Mouse (Mus musculus): ENCODE data around the gene 9930021J03Rik. TPM values are rescaled to one million over a fixed set of nuclear protein-coding genes. Genes with fewer than 3 reads are reported as not detected.

9930021J03Rik gene
- polyA plus RNA-seq, 1 experiment: 7.4 TPM

- peak; percentile 51 for DNase-seq
- H3K27ac ChIP-seq (ENCODE audit: insufficient read depth, low read depth, low read length): no peak overlapping the region
- 25% methylated on average over 8 of the region's 8 CpGs for WGBS
- H3K27me3 ChIP-seq (replicated peaks; ENCODE audit: control insufficient read depth, insufficient read depth, low read length): no peaks in the 10 kb centered on the region
- TF ChIP-seq POLR2A (IDR thresholded peaks at IDR 0.05; ENCODE audit: low read depth, low read length) (no peak), CTCF (conservative IDR thresholded peaks at IDR 0.05; ENCODE audit: insufficient read depth, insufficient read length, low read depth, low read length) (no peak)
- no peaks in the 10 kb centered on the region for H3K36me3 ChIP-seq (ENCODE audit: control insufficient read depth, insufficient read depth, low read length)
- H3K4me3 ChIP-seq (ENCODE audit: insufficient read depth, low read depth, low read length): no peak overlapping the region
- peaks cover 4% of the 10 kb centered on the region; the same call in 1 of the 2 replicates for H3K4me1 ChIP-seq (ENCODE audit: control insufficient read depth, insufficient read depth, low read length)
Measured at GRCm38 (mm10) chr19:29842973-29843372, 37.2 kb upstream of the 9930021J03Rik start.

- no peak overlapping the region for H3K4me3 ChIP-seq (ENCODE audit: insufficient read depth, low read depth, low read length)
- 80% methylated on average over 4 of the region's 4 CpGs for WGBS
- H3K27me3 ChIP-seq (replicated peaks; ENCODE audit: control insufficient read depth, insufficient read depth, low read length): no peaks in the 10 kb centered on the region
- peaks cover 4% of the 10 kb centered on the region; the same call in 1 of the 2 replicates for H3K4me1 ChIP-seq (ENCODE audit: control insufficient read depth, insufficient read depth, low read length)
- TF ChIP-seq POLR2A (IDR thresholded peaks at IDR 0.05; ENCODE audit: low read depth, low read length) (no peak), CTCF (conservative IDR thresholded peaks at IDR 0.05; ENCODE audit: insufficient read depth, insufficient read length, low read depth, low read length) (no peak)
- H3K36me3 ChIP-seq (ENCODE audit: control insufficient read depth, insufficient read depth, low read length): no peaks in the 10 kb centered on the region
- peak; percentile 48 for DNase-seq
- no peak overlapping the region for H3K27ac ChIP-seq (ENCODE audit: insufficient read depth, low read depth, low read length)
Measured at GRCm38 (mm10) chr19:29840642-29841041, 34.9 kb upstream of the 9930021J03Rik start.

GRCm38 (mm10) chr19:29838636-29839135 lies 32.9 kb upstream of the 9930021J03Rik start:
- no peak overlapping the region for H3K27ac ChIP-seq (ENCODE audit: insufficient read depth, low read depth, low read length)
- WGBS: 84% methylated on average over 3 of the region's 3 CpGs
- TF ChIP-seq CTCF (conservative IDR thresholded peaks at IDR 0.05; ENCODE audit: insufficient read depth, insufficient read length, low read depth, low read length) (no peak), POLR2A (IDR thresholded peaks at IDR 0.05; ENCODE audit: low read depth, low read length) (no peak)

GRCm38 (mm10) chr19:29838171-29838570 lies 32.4 kb upstream of the 9930021J03Rik start:
- Histone ChIP-seq H3K4me1 (ENCODE audit: control insufficient read depth, insufficient read depth, low read length) (peaks cover 2% of the 10 kb centered on the region; the same call in 1 of the 2 replicates), H3K4me3 (ENCODE audit: insufficient read depth, low read depth, low read length) (no peak overlapping the region), H3K27ac (ENCODE audit: insufficient read depth, low read depth, low read length) (no peak overlapping the region), H3K27me3 (replicated peaks; ENCODE audit: control insufficient read depth, insufficient read depth, low read length) (no peaks in the 10 kb centered on the region), H3K36me3 (ENCODE audit: control insufficient read depth, insufficient read depth, low read length) (no peaks in the 10 kb centered on the region)
- DNase-seq: no peak
- TF ChIP-seq CTCF (conservative IDR thresholded peaks at IDR 0.05; ENCODE audit: insufficient read depth, insufficient read length, low read depth, low read length): no peak
- TF ChIP-seq POLR2A (IDR thresholded peaks at IDR 0.05; ENCODE audit: low read depth, low read length): no peak
- 88% methylated on average over 1 of the region's 1 CpGs for WGBS

More at GRCm38 (mm10) chr19:29838636-29839135, 32.9 kb upstream of the 9930021J03Rik start:
- no peak for DNase-seq
- H3K36me3 ChIP-seq (ENCODE audit: control insufficient read depth, insufficient read depth, low read length): no peaks in the 10 kb centered on the region
- H3K4me1 ChIP-seq (ENCODE audit: control insufficient read depth, insufficient read depth, low read length): peaks cover 2% of the 10 kb centered on the region; the same call in 1 of the 2 replicates
- H3K4me3 ChIP-seq (ENCODE audit: insufficient read depth, low read depth, low read length): no peak overlapping the region
- H3K27me3 ChIP-seq (replicated peaks; ENCODE audit: control insufficient read depth, insufficient read depth, low read length): no peaks in the 10 kb centered on the region

GRCm38 (mm10) chr19:29835364-29836034 lies 29.7 kb upstream of the 9930021J03Rik start:
- H3K36me3 ChIP-seq (ENCODE audit: control insufficient read depth, insufficient read depth, low read length): no peaks in the 10 kb centered on the region
- no peak for TF ChIP-seq POLR2A (IDR thresholded peaks at IDR 0.05; ENCODE audit: low read depth, low read length)
- TF ChIP-seq CTCF (conservative IDR thresholded peaks at IDR 0.05; ENCODE audit: insufficient read depth, insufficient read length, low read depth, low read length): no peak
- no peak overlapping the region for H3K27ac ChIP-seq (ENCODE audit: insufficient read depth, low read depth, low read length)
- no peaks in the 10 kb centered on the region for H3K27me3 ChIP-seq (replicated peaks; ENCODE audit: control insufficient read depth, insufficient read depth, low read length)
- WGBS: 39% methylated on average over 3 of the region's 3 CpGs
- no peaks in the 10 kb centered on the region for H3K4me1 ChIP-seq (ENCODE audit: control insufficient read depth, insufficient read depth, low read length)
- no peak for DNase-seq
- H3K4me3 ChIP-seq (ENCODE audit: insufficient read depth, low read depth, low read length): no peak overlapping the region

- Histone ChIP-seq H3K4me3 (ENCODE audit: insufficient read depth, low read depth, low read length) (no peak overlapping the region), H3K36me3 (ENCODE audit: control insufficient read depth, insufficient read depth, low read length) (no peaks in the 10 kb centered on the region), H3K4me1 (ENCODE audit: control insufficient read depth, insufficient read depth, low read length) (no peaks in the 10 kb centered on the region), H3K27ac (ENCODE audit: insufficient read depth, low read depth, low read length) (no peak overlapping the region), H3K27me3 (replicated peaks; ENCODE audit: control insufficient read depth, insufficient read depth, low read length) (no peaks in the 10 kb centered on the region)
- TF ChIP-seq POLR2A (IDR thresholded peaks at IDR 0.05; ENCODE audit: low read depth, low read length) (no peak), CTCF (conservative IDR thresholded peaks at IDR 0.05; ENCODE audit: insufficient read depth, insufficient read length, low read depth, low read length) (no peak)
- DNase-seq: no peak
- WGBS: 79% methylated on average over 2 of the region's 2 CpGs
Measured at GRCm38 (mm10) chr19:29830911-29831310, 25.1 kb upstream of the 9930021J03Rik start.

GRCm38 (mm10) chr19:29828558-29828957 lies 22.8 kb upstream of the 9930021J03Rik start:
- Histone ChIP-seq H3K27ac (ENCODE audit: insufficient read depth, low read depth, low read length) (no peak overlapping the region), H3K4me3 (ENCODE audit: insufficient read depth, low read depth, low read length) (no peak overlapping the region), H3K27me3 (replicated peaks; ENCODE audit: control insufficient read depth, insufficient read depth, low read length) (no peaks in the 10 kb centered on the region), H3K4me1 (ENCODE audit: control insufficient read depth, insufficient read depth, low read length) (no peaks in the 10 kb centered on the region; the same call in 1 of the 2 replicates), H3K36me3 (ENCODE audit: control insufficient read depth, insufficient read depth, low read length) (no peaks in the 10 kb centered on the region)
- TF ChIP-seq CTCF (conservative IDR thresholded peaks at IDR 0.05; ENCODE audit: insufficient read depth, insufficient read length, low read depth, low read length) (no peak), POLR2A (IDR thresholded peaks at IDR 0.05; ENCODE audit: low read depth, low read length) (no peak)
- DNase-seq: no peak
- 85% methylated on average over 5 of the region's 5 CpGs for WGBS
